Mouse (Mus musculus): ENCODE data around the gene Polr2g. TPM values are rescaled to one million over a fixed set of nuclear protein-coding genes. Genes with fewer than 3 reads are reported as not detected.

Polr2g gene
- polyA plus RNA-seq, 1 experiment from 2014 or later: 205 TPM

DNA sequence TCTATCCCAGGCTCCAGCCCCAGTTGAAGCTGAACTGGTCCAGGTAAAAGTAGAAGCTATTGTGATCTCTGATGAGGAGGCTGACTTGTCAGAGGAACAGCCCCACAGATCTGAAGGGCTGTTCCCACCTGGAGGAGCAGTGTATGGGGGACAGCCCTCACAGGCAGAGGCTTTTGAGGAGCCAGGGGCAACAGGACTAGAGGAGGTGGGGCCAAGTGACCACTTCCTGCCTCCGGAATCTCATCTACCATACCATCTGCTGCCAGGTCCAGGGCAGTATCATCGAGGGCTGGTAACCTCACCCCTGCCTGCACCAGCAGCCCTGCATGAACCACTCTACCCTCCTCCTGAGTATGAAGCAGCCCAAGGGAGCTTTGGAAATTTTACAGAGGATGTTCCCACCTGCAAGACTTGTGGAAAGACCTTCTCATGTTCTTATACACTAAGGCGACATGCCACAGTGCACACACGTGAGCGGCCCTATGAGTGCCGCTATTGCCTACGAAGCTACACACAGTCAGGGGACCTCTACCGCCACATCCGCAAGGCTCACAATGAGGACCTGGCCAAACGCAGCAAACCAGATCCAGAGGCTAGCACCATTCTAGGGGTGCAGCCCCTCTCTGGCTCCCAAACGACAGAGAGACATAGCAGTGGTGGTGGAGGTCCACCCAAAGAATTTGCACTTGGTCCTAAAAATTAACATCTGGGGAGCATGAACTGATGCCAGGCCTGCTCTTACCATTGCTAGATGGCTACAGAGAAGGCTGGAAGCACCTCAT, 5.7 kb upstream of the Polr2g start:
- H3K27ac ChIP-seq (replicated peaks): no peak overlapping the region
- H3K9me3 ChIP-seq: no peaks in the 10 kb centered on the region
- DNase-seq (ENCODE audit: low spot score): no peak
- H3K27me3 ChIP-seq (replicated peaks; ENCODE audit: low read depth, poor library complexity, severe bottlenecking): no peaks in the 10 kb centered on the region
- 92% methylated on average over 11 of the region's 11 CpGs for WGBS
- no peak overlapping the region for H3K4me3 ChIP-seq
- peaks cover 62% of the 10 kb centered on the region for H3K36me3 ChIP-seq (replicated peaks)
- peaks cover 14% of the 10 kb centered on the region for H3K4me1 ChIP-seq

- peak overlapping the region; percentile 71 for H3K4me3 ChIP-seq
- no peaks in the 10 kb centered on the region for H3K9me3 ChIP-seq
- peaks cover 55% of the 10 kb centered on the region for H3K36me3 ChIP-seq (replicated peaks)
- no peak for DNase-seq (ENCODE audit: low spot score)
- peaks cover 18% of the 10 kb centered on the region for H3K4me1 ChIP-seq
- no peaks in the 10 kb centered on the region for H3K27me3 ChIP-seq (replicated peaks; ENCODE audit: low read depth, poor library complexity, severe bottlenecking)
- 91% methylated on average over 9 of the region's 9 CpGs for WGBS
- H3K27ac ChIP-seq (replicated peaks): peak overlapping the region; percentile 91
Measured at GRCm38 (mm10) chr19:8803204-8803780, 4.9 kb upstream of the Polr2g start.

GRCm38 (mm10) chr19:8802130-8802821, 3.9 kb upstream of the Polr2g start, which contains the start of gene Zbtb3:
Zbtb3 (plus strand) TSS chr19:8802555.
- H3K27ac ChIP-seq (replicated peaks): peak within 1 kb of the TSS; percentile 91
- peaks cover 24% of the 10 kb centered on the region for H3K4me1 ChIP-seq
- under 1% methylated on average over 30 of the region's 30 CpGs for WGBS
- no peaks in the 10 kb centered on the region for H3K9me3 ChIP-seq
- peak within 1 kb of the TSS; percentile 71 for H3K4me3 ChIP-seq
- DNase-seq (ENCODE audit: low spot score): peak; percentile 95
- H3K36me3 ChIP-seq (replicated peaks): peaks cover 44% of the 10 kb centered on the region
- H3K27me3 ChIP-seq (replicated peaks; ENCODE audit: low read depth, poor library complexity, severe bottlenecking): no peaks in the 10 kb centered on the region

DNA sequence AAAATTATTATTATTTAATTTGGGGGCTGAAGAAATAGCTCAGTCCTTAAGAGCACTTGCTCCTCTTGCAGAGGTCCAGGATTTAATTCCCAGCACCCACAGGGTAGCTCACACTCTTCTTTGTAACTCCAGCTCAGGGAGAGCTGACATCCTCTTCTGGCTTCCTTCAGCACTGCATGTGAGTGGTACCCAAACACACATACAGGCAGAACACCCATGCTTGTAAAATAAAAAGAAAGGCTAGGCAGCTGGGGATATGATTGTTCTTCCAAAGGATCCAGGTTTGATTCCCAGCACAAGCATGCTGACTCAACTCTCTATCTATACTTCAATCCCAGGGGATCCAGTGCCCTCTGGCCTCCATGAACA, 554 bp upstream of the Polr2g start:
- H3K27ac ChIP-seq (replicated peaks): peak overlapping the region; percentile 89; the same call in 1 of the 2 replicates

DNA sequence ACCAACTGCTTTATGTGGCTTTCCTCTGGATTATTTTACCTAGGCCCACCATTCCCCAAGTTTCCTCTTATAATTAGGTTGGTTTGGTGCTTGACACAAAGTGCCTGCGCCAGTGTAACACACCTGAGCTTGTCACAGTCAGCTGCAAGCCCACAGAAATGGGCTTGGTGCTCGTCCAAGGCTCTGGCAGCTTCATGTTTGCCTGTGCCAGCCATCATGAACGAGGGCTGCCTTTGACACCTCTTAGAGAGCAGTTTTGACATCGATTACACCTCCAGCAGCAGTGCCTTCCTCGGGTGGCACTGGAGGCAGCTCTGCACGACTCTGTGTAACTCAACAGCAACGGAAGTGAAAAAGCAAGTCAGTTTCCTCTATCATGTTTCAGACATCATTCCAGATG, 8.2 kb downstream of the Polr2g start:
- DNase-seq (ENCODE audit: low spot score): no peak
- no peak overlapping the region for H3K4me3 ChIP-seq
- H3K9me3 ChIP-seq: 0 out of 2 replicates have a peak, but pooled peaks cover 2% of the 10 kb centered on the region
- peaks cover 24% of the 10 kb centered on the region for H3K4me1 ChIP-seq
- peaks cover 48% of the 10 kb centered on the region for H3K36me3 ChIP-seq (replicated peaks)
- H3K27ac ChIP-seq (replicated peaks): no peak overlapping the region
- H3K27me3 ChIP-seq (replicated peaks; ENCODE audit: low read depth, poor library complexity, severe bottlenecking): no peaks in the 10 kb centered on the region
- WGBS: 85% methylated on average over 7 of the region's 7 CpGs

More for the DNA sequence above, 554 bp upstream of the Polr2g start:
- DNase-seq (ENCODE audit: low spot score): no peak
- peak overlapping the region; percentile 87 for H3K4me3 ChIP-seq
- no peaks in the 10 kb centered on the region for H3K27me3 ChIP-seq (replicated peaks; ENCODE audit: low read depth, poor library complexity, severe bottlenecking)
- no peaks in the 10 kb centered on the region for H3K9me3 ChIP-seq
- peaks cover 37% of the 10 kb centered on the region for H3K36me3 ChIP-seq (replicated peaks)
- H3K4me1 ChIP-seq: peaks cover 27% of the 10 kb centered on the region

GRCm38 (mm10) chr19:8789171-8789570, 9.2 kb downstream of the Polr2g start:
- Histone ChIP-seq H3K36me3 (replicated peaks) (peaks cover 42% of the 10 kb centered on the region), H3K27ac (replicated peaks) (no peak overlapping the region), H3K4me1 (peaks cover 28% of the 10 kb centered on the region), H3K9me3 (0 out of 2 replicates have a peak, but pooled peaks cover 2% of the 10 kb centered on the region), H3K4me3 (no peak overlapping the region), H3K27me3 (replicated peaks; ENCODE audit: low read depth, poor library complexity, severe bottlenecking) (no peaks in the 10 kb centered on the region)
- DNase-seq (ENCODE audit: low spot score): no peak
- WGBS: 65% methylated on average over 1 of the region's 1 CpGs

GRCm38 (mm10) chr19:8788521-8788920, 9.9 kb downstream of the Polr2g start:
- Histone ChIP-seq H3K27ac (replicated peaks) (no peak overlapping the region), H3K36me3 (replicated peaks) (peaks cover 42% of the 10 kb centered on the region), H3K4me1 (peaks cover 28% of the 10 kb centered on the region), H3K27me3 (replicated peaks; ENCODE audit: low read depth, poor library complexity, severe bottlenecking) (no peaks in the 10 kb centered on the region), H3K4me3 (peak overlapping the region; percentile 25; the same call in 1 of the 2 replicates), H3K9me3 (0 out of 2 replicates have a peak, but pooled peaks cover 2% of the 10 kb centered on the region)
- DNase-seq (ENCODE audit: low spot score): no peak
- 19% methylated on average over 3 of the region's 3 CpGs for whole genome bisulfite sequencing

DNA sequence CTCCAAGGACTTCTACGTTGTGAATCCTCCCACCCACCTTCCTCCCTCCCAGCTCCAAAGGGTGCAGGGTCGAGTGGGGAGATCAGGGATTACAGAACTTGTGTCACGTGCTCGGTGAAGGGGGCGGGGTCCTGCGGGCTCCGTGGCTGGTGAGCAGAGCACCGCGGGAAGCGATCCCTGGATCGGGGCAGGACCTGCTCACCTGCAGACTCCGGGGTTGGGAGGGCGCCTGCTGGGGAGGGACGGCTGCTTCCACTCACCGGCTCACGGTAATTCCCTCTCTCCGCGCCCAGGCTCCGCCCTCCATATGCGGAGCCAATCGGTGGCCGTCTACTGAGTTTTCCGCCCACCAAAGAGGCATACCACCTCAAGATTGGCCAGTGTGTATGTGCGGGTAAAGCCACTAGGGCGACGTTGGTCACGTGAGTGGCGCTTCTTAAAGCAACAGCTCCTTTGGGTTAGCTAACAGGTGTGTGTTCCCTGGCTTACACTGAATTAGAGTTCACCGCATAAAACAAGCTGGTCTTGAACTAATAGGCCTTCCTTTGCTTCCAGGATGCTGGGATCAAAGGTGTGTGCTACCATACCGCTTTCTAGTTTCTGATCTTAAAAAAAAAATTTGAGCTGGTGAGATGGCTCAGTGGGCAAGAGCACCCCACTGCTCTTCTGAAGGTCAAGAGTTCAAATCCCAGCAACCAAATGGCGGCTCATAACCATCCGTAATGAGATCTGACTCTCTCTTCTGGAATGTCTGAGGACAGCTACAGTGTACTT, 12.2 kb downstream of the Polr2g start, which contains the start of gene Taf6l:
TSS of gene Taf6l (minus strand) at position 410 of the 774 bp plus-strand sequence.
- Histone ChIP-seq H3K9me3 (no peaks in the 10 kb centered on the region), H3K4me3 (peak within 1 kb of the TSS; percentile 82), H3K36me3 (replicated peaks) (peaks cover 44% of the 10 kb centered on the region), H3K4me1 (peaks cover 28% of the 10 kb centered on the region), H3K27me3 (replicated peaks; ENCODE audit: low read depth, poor library complexity, severe bottlenecking) (no peaks in the 10 kb centered on the region), H3K27ac (replicated peaks) (peak within 1 kb of the TSS; percentile 92)
- WGBS: under 1% methylated on average over 32 of the region's 32 CpGs
- DNase-seq (ENCODE audit: low spot score): peak; percentile 93

DNA sequence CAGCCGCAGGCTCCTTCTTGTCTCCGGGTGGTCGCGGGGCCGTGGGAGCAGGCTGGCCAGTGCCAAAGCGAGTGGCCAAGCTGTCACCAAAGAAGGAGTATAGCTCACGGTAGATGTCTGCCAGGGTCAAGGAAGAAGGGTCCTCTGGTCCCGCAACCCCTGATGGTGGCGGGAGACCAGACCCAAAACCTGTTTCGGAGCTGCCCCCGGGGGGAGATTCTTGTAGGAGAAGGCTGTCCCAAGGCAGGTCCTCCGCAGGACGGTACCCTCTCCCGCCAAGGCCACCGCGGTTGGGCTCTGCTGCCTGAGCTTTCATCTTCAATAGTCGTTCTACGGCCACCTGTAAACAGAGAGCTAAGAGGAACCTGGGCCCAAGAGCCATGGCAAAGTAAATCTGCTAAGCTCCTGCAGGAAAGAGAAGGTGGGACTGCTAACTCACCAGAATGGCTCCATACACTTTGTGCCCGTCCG, 23.4 kb downstream of the Polr2g start:
- 7% methylated on average over 20 of the region's 20 CpGs for WGBS
- H3K9me3 ChIP-seq: no peaks in the 10 kb centered on the region
- peak overlapping the region; percentile 97 for H3K27ac ChIP-seq (replicated peaks)
- peaks cover 46% of the 10 kb centered on the region for H3K4me1 ChIP-seq
- H3K4me3 ChIP-seq: peak overlapping the region; percentile 83
- H3K27me3 ChIP-seq (replicated peaks; ENCODE audit: low read depth, poor library complexity, severe bottlenecking): no peaks in the 10 kb centered on the region
- DNase-seq (ENCODE audit: low spot score): no peak
- H3K36me3 ChIP-seq (replicated peaks): peaks cover 62% of the 10 kb centered on the region

DNA sequence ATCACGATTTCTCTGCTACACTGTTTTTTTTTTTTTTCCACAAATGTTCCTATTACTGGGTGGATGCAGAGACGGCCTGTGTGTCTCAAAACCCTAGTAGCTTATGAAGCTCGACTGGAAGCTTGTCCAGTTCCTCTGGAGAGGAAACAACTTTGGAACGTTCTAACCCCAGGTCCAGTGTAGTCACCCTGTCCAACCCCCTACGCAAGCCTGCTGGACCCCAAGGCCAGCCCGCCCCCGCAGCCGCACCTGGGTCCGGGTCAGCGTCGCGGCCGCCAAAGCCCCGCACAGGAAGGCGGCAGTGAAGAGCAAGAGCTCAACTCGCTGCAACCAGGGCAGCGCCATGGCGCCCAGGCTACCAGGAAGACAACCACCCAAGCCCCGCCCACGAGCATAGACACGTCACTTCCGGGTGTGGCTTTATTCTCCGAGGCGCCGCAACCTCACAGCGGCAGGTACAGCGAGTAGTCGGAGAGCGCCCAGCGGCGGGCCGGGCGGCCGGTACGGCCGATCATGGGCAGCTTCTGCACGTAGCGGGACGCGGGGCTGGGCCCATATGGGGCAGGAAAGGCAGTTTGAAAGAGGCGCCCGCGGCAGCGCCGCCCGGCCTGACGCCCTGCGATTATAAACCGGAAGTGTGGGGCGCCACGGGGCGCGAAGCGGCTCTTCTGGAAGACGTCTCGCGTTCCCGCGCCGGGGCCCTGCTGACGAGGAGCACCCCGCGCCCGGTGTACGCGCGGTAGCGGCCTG, 24.1 kb downstream of the Polr2g start, which contains the start of gene Tmem179b:
TSS of gene Tmem179b (minus strand) at position 382 of the 750 bp plus-strand sequence.
- no peaks in the 10 kb centered on the region for H3K9me3 ChIP-seq
- peak within 1 kb of the TSS; percentile 97 for H3K27ac ChIP-seq (replicated peaks)
- WGBS: under 1% methylated on average over 68 of the region's 68 CpGs
- H3K4me3 ChIP-seq: peak within 1 kb of the TSS; percentile 83
- peaks cover 64% of the 10 kb centered on the region for H3K36me3 ChIP-seq (replicated peaks)
- H3K27me3 ChIP-seq (replicated peaks; ENCODE audit: low read depth, poor library complexity, severe bottlenecking): no peaks in the 10 kb centered on the region
- peaks cover 46% of the 10 kb centered on the region for H3K4me1 ChIP-seq
- DNase-seq (ENCODE audit: low spot score): peak; percentile 96

GRCm38 (mm10) chr19:8773409-8773808, 25.0 kb downstream of the Polr2g start:
- H3K9me3 ChIP-seq: no peaks in the 10 kb centered on the region
- DNase-seq (ENCODE audit: low spot score): peak; percentile 11
- H3K27me3 ChIP-seq (replicated peaks; ENCODE audit: low read depth, poor library complexity, severe bottlenecking): no peaks in the 10 kb centered on the region
- H3K4me3 ChIP-seq: peak overlapping the region; percentile 83
- 62% methylated on average over 6 of the region's 6 CpGs for WGBS
- H3K27ac ChIP-seq (replicated peaks): peak overlapping the region; percentile 97
- H3K4me1 ChIP-seq: peaks cover 46% of the 10 kb centered on the region
- peaks cover 64% of the 10 kb centered on the region for H3K36me3 ChIP-seq (replicated peaks)

Measured in embryonic facial prominence, embryonic 10.5 days (tissue).